Mouse (Mus musculus): ENCODE measurements around the gene Ambra1.
A peak's percentile ranks its signal among the peaks of the same experiment; 100 is the strongest.

The Ambra1 gene

GRCm38 (mm10) chr2:91962864-91963401, 233.0 kb downstream of the Ambra1 start:
- DNase-seq, result no peak

- DNase-seq, result peak; percentile 95
These were observed 233.6 kb downstream of the Ambra1 start for GRCm38 (mm10) chr2:91963443-91963932.

GRCm38 (mm10) chr2:91964610-91965204, 234.8 kb downstream of the Ambra1 start:
- DNase-seq, result no peak

- DNase-seq, result peak; percentile 84
These were observed 235.5 kb downstream of the Ambra1 start for GRCm38 (mm10) chr2:91965417-91965816.

GRCm38 (mm10) chr2:91966367-91966766, 236.4 kb downstream of the Ambra1 start:
- no peak for DNase-seq

GRCm38 (mm10) chr2:91967962-91968361, 238.0 kb downstream of the Ambra1 start:
- no peak for DNase-seq

Measured in layer of hippocampus, adult 9-11 months (tissue).